Mouse (Mus musculus) ES-CJ7 (cell line): ENCODE results near the gene Rad51b.

Source experiments
- DNase-seq: peaks from one replicate; pipeline ENCODE4 v3.0.0; 2011; ENCODE audit warnings: low read depth, low spot score

The Rad51b gene

GRCm38 (mm10) chr12:79436892-79437291 is 139.8 kb downstream of the Rad51b start:
- no peak for DNase-seq

GRCm38 (mm10) chr12:79437572-79437971 is 140.5 kb downstream of the Rad51b start:
- no peak for DNase-seq

GRCm38 (mm10) chr12:79439961-79440360 is 142.9 kb downstream of the Rad51b start:
- no peak for DNase-seq

- no peak for DNase-seq
Measured at GRCm38 (mm10) chr12:79441210-79442005, 144.3 kb downstream of the Rad51b start.

- no peak for DNase-seq
Measured at GRCm38 (mm10) chr12:79442126-79442525, 145.0 kb downstream of the Rad51b start.

- DNase-seq = no peak
Measured at GRCm38 (mm10) chr12:79442836-79443390, 145.8 kb downstream of the Rad51b start.

GRCm38 (mm10) chr12:79444646-79445045 is 147.6 kb downstream of the Rad51b start:
- DNase-seq = no peak

- DNase-seq = no peak
Measured at GRCm38 (mm10) chr12:79447039-79447438, 150.0 kb downstream of the Rad51b start.

- DNase-seq = no peak
Measured at GRCm38 (mm10) chr12:79449817-79450411, 152.8 kb downstream of the Rad51b start.

GRCm38 (mm10) chr12:79452882-79453281 is 155.8 kb downstream of the Rad51b start:
- DNase-seq = no peak

GRCm38 (mm10) chr12:79454017-79454416 is 156.9 kb downstream of the Rad51b start:
- no peak for DNase-seq

- no peak for DNase-seq
Measured at GRCm38 (mm10) chr12:79455061-79455847, 158.2 kb downstream of the Rad51b start.

- no peak for DNase-seq
Measured at GRCm38 (mm10) chr12:79455848-79456164, 158.7 kb downstream of the Rad51b start.

GRCm38 (mm10) chr12:79456251-79456650 is 159.2 kb downstream of the Rad51b start:
- no peak for DNase-seq

GRCm38 (mm10) chr12:79463371-79463770 is 166.3 kb downstream of the Rad51b start:
- DNase-seq = no peak

GRCm38 (mm10) chr12:79470113-79470512 is 173.0 kb downstream of the Rad51b start:
- no peak for DNase-seq

- no peak for DNase-seq
Measured at GRCm38 (mm10) chr12:79471868-79472267, 174.8 kb downstream of the Rad51b start.

GRCm38 (mm10) chr12:79476413-79477046 is 179.4 kb downstream of the Rad51b start:
- DNase-seq = no peak

- no peak for DNase-seq
Measured at GRCm38 (mm10) chr12:79478816-79479215, 181.7 kb downstream of the Rad51b start.

GRCm38 (mm10) chr12:79485501-79485900 is 188.4 kb downstream of the Rad51b start:
- no peak for DNase-seq

- no peak for DNase-seq
Measured at GRCm38 (mm10) chr12:79488590-79489242, 191.6 kb downstream of the Rad51b start.
